Mouse (Mus musculus) CH12.LX (cell line): ENCODE results near the gene Tnc. TPM values are rescaled to one million over a fixed set of nuclear protein-coding genes. Genes with fewer than 3 reads are reported as not detected.

Experiments
- DNase-seq: peaks from one replicate; pipeline ENCODE4 v3.0.0-alpha.2; 2013; ENCODE audit errors: extremely low read depth
- H3K27ac ChIP-seq: 2 replicates; pipeline ENCODE4 v1.5.1; 2012; ENCODE audit warnings: low read depth, mild to moderate bottlenecking, control low read depth, moderate library complexity; ENCODE audit not compliant: insufficient read depth
- H3K27me3 ChIP-seq: replicated peaks from 2 replicates; pipeline ENCODE3; 2012; ENCODE audit warnings: inconsistent platforms
- H3K36me3 ChIP-seq, 2 experiments: replicated peaks in 1 of 2; 2 replicates each; pipeline versions ENCODE3 to v1.6.1; 2012; ENCODE audit warnings: inconsistent platforms in 1 of 2, low read length in 1 of 2, mild to moderate bottlenecking in 1 of 2, mixed read lengths in 1 of 2, moderate library complexity in 1 of 2; ENCODE audit not compliant: control insufficient read depth in 1 of 2, insufficient read depth in 1 of 2
- H3K4me1 ChIP-seq, 2 experiments: 2 replicates each; pipeline ENCODE4 v1.6.1; 2012; ENCODE audit warnings: inconsistent platforms in 1 of 2, moderate library complexity in 1 of 2; ENCODE audit not compliant: insufficient read depth in 2 of 2, control insufficient read depth in 1 of 2
- H3K4me2 ChIP-seq: 2 replicates; pipeline ENCODE4 v1.6.1; 2012; ENCODE audit warnings: low read depth, mild to moderate bottlenecking, control low read depth; ENCODE audit not compliant: poor library complexity, insufficient read depth, severe bottlenecking
- H3K4me3 ChIP-seq, 3 experiments: fragments of 150-350 bp in 1 of 3; sonication (generic) in 1 of 3; replicated peaks in 1 of 3; 2 replicates each; pipeline versions ENCODE3 to v1.5.1; 2011 to 2012; ENCODE audit warnings: low read depth in 2 of 3, low read length in 2 of 3, mild to moderate bottlenecking in 2 of 3, moderate library complexity in 2 of 3, control low read depth in 1 of 3, improper control_type of control experiment in 1 of 3, inconsistent platforms in 1 of 3, mixed read lengths in 1 of 3; ENCODE audit not compliant: poor library complexity in 1 of 3
- H3K79me2 ChIP-seq: replicated peaks from 2 replicates; pipeline ENCODE4 v1.6.1; 2012; ENCODE audit warnings: mild to moderate bottlenecking, moderate library complexity; ENCODE audit not compliant: control insufficient read depth, poor library complexity, insufficient read depth, severe bottlenecking; ENCODE audit errors: extremely low read depth
- H3K9ac ChIP-seq: 2 replicates; pipeline ENCODE4 v1.6.1; 2012; ENCODE audit warnings: low read depth, mild to moderate bottlenecking, control low read depth, moderate library complexity; ENCODE audit not compliant: insufficient read depth
- H3K9me3 ChIP-seq: replicated peaks from 2 replicates; pipeline ENCODE3; 2012; ENCODE audit warnings: low read length, inconsistent platforms, mixed read lengths
- BHLHE40 ChIP-seq: IDR thresholded peaks from 2 replicates; pipeline ENCODE4 v1.6.1; 2011; ENCODE audit warnings: mild to moderate bottlenecking, low read depth, low read length, improper control_type of control experiment
- CHD1 ChIP-seq: IDR thresholded peaks from 2 replicates; pipeline ENCODE4 v1.6.1; 2012; ENCODE audit warnings: low read depth, low read length, improper control_type of control experiment, inconsistent platforms
- CHD2 ChIP-seq: IDR thresholded peaks from 2 replicates; pipeline ENCODE4 v1.6.1; 2011; ENCODE audit warnings: low read length, improper control_type of control experiment
- CTCF ChIP-seq, 2 experiments: IDR thresholded peaks in 1 of 2; conservative IDR thresholded peaks in 1 of 2; 2 replicates each; pipeline ENCODE4 v1.5.1; 2011 to 2012; ENCODE audit warnings: low read depth in 2 of 2, low read length in 2 of 2, improper control_type of control experiment in 1 of 2, inconsistent platforms in 1 of 2, mild to moderate bottlenecking in 1 of 2, moderate library complexity in 1 of 2
- ELF1 ChIP-seq: IDR thresholded peaks from 2 replicates; pipeline ENCODE4 v1.6.1; 2014; ENCODE audit warnings: low read depth, mild to moderate bottlenecking, inconsistent platforms, low read length, improper control_type of control experiment
- ETS1 ChIP-seq: conservative IDR thresholded peaks from 2 replicates; pipeline ENCODE4 v1.6.1; 2012; ENCODE audit warnings: low read depth, mild to moderate bottlenecking, inconsistent platforms, low read length, improper control_type of control experiment, moderate library complexity
- GABPA ChIP-seq: IDR thresholded peaks from 2 replicates; pipeline ENCODE4 v1.6.1; 2012; ENCODE audit warnings: low read depth, low read length, improper control_type of control experiment, inconsistent platforms; ENCODE audit not compliant: insufficient replicate concordance
- HCFC1 ChIP-seq: IDR thresholded peaks from 2 replicates; pipeline ENCODE4 v1.6.1; 2012; ENCODE audit warnings: low read depth, mild to moderate bottlenecking, inconsistent platforms, low read length, improper control_type of control experiment
- JUND ChIP-seq: conservative IDR thresholded peaks from 2 replicates; pipeline ENCODE4 v1.6.1; 2011; ENCODE audit warnings: low read depth, low read length, improper control_type of control experiment
- KAT2A ChIP-seq: IDR thresholded peaks from 2 replicates; pipeline ENCODE4 v1.6.1; 2012; ENCODE audit warnings: low read length, improper control_type of control experiment, inconsistent platforms; ENCODE audit not compliant: insufficient replicate concordance
- MAX ChIP-seq: IDR thresholded peaks from 2 replicates; pipeline ENCODE4 v1.6.1; 2011; ENCODE audit warnings: low read length, improper control_type of control experiment
- MXI1 ChIP-seq: IDR thresholded peaks from 2 replicates; pipeline ENCODE4 v1.6.1; 2011; ENCODE audit warnings: mild to moderate bottlenecking, low read depth, low read length, improper control_type of control experiment
- NELFE ChIP-seq: IDR thresholded peaks from 2 replicates; pipeline ENCODE4 v1.6.1; 2011; ENCODE audit warnings: low read depth, low read length, improper control_type of control experiment
- NRF1 ChIP-seq: IDR thresholded peaks from 2 replicates; pipeline ENCODE4 v1.6.1; 2014; ENCODE audit warnings: low read depth, mild to moderate bottlenecking, inconsistent platforms, low read length, improper control_type of control experiment, moderate library complexity
- PAX5 ChIP-seq: IDR thresholded peaks from 2 replicates; pipeline ENCODE4 v1.6.1; 2012; ENCODE audit warnings: low read length, inconsistent platforms, mixed read lengths
- RAD21 ChIP-seq: IDR thresholded peaks from 2 replicates; pipeline ENCODE4 v1.6.1; 2011; ENCODE audit warnings: low read depth, mild to moderate bottlenecking, low read length, improper control_type of control experiment, moderate library complexity
- RCOR1 ChIP-seq: conservative IDR thresholded peaks from 2 replicates; pipeline ENCODE4 v1.6.1; 2012; ENCODE audit warnings: low read depth, mild to moderate bottlenecking, inconsistent platforms, low read length, improper control_type of control experiment
- SIN3A ChIP-seq: IDR thresholded peaks from 2 replicates; pipeline ENCODE4 v1.6.1; 2012; ENCODE audit warnings: low read length, improper control_type of control experiment, inconsistent platforms
- SMC3 ChIP-seq: IDR thresholded peaks from 2 replicates; pipeline ENCODE4 v1.6.1; 2011; ENCODE audit warnings: low read depth, low read length, improper control_type of control experiment
- TBP ChIP-seq: conservative IDR thresholded peaks from 2 replicates; pipeline ENCODE4 v1.6.1; 2011; ENCODE audit warnings: low read depth, low read length, improper control_type of control experiment
- TCF12 ChIP-seq: IDR thresholded peaks from 2 replicates; pipeline ENCODE4 v1.6.1; 2014; ENCODE audit warnings: low read depth, mild to moderate bottlenecking, inconsistent platforms, low read length, improper control_type of control experiment
- UBTF ChIP-seq: IDR thresholded peaks from 2 replicates; pipeline ENCODE4 v1.6.1; 2012; ENCODE audit warnings: low read depth, mild to moderate bottlenecking, inconsistent platforms, low read length, improper control_type of control experiment, moderate library complexity
- USF1 ChIP-seq: IDR thresholded peaks from 2 replicates; pipeline ENCODE4 v1.6.1; 2014; ENCODE audit warnings: low read depth, mild to moderate bottlenecking, inconsistent platforms, low read length, improper control_type of control experiment
- ZMIZ1 ChIP-seq: IDR thresholded peaks from 2 replicates; pipeline ENCODE4 v1.6.1; 2012; ENCODE audit warnings: low read depth, mild to moderate bottlenecking, inconsistent platforms, low read length, improper control_type of control experiment
- ZNF384 ChIP-seq: IDR thresholded peaks from 2 replicates; pipeline ENCODE4 v1.6.1; 2012; ENCODE audit warnings: low read depth, low read length, improper control_type of control experiment, inconsistent platforms
- dilution Hi-C: fragments of 300-500 bp; cut with MboI; formaldehyde crosslinking; loops from 2 replicates; pipeline ENCODE4 v1.14.3; 2020; ENCODE audit warnings: low sequenced_read_pairs; ENCODE audit not compliant: extremely low pct_unique_long_range_greater_than_20kb, extremely low pct_ligation_motif_present
- in situ Hi-C: fragments of 300-500 bp; cut with MboI; formaldehyde crosslinking; loops from 3 replicates; pipeline ENCODE4 v1.14.3; 2019; ENCODE audit warnings: low sequenced_read_pairs, low pct_ligation_motif_present, low pct_unique_long_range_greater_than_20kb, mixed read lengths
- polyA plus RNA-seq: library from polyadenylated mRNA; unstranded; fragments of >175 nt; gene quantifications from 2 replicates; pipeline ENCODE4 v1.2.1, GENCODE M21; 2012; ENCODE audit warnings: low read depth; ENCODE audit not compliant: insufficient read length
- total RNA-seq, 2 experiments: library from RNA; depleted of rRNA; stranded (reverse); fragments of 300-350 nt in 1 of 2; fragments of >200 nt in 1 of 2; gene quantifications; 2 replicates each; pipeline ENCODE4 v1.2.3; 2012 to 2014

Gene Tnc
- total and polyA plus RNA-seq, 3 experiments, result 0.13 to 1.2 TPM; not detected in 1

DNA sequence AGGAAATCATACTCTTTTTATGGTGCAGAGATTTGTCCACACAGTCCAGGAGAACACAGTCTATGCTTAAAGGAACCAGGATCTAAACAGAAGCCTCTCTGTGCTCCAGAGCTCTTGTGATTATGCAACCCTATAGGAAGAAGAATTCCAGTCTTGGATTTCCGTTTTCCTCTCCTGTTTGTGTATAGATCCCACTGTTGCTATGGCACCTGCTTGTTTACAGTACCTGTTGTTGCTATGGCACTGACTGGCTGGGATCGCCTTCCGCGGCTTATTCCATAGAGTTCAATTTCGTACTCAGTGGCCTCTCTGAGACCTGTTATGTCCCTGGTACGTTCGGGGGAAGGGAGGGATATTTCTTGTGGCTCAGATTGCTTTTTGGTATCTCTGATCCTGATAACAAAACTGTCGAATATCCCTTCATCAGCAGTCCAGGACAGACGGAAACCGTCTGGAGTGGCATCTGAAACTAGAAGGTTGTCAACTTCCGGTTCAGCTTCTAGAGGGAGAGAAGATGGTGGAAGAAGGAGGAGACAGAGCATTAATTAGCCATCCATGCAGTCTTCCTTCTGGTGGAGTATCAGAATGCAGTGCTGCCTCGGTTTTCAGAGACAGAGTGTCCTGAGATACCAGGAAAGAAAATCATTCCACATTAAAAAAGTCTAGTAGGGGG, 64.3 kb downstream of the Tnc start:
- Histone ChIP-seq H3K9me3 (no peaks in the 10 kb centered on the region), H3K4me3 (no peak overlapping the region), H3K4me2 (no peak overlapping the region), H3K27me3 (no peaks in the 10 kb centered on the region), H3K79me2 (no peaks in the 10 kb centered on the region), H3K36me3 (peaks cover 17 to 66% of the 10 kb centered on the region in 2 experiments), H3K4me1 (no peaks in the 10 kb centered on the region), H3K27ac (no peak overlapping the region), H3K9ac (no peak overlapping the region)
- TF ChIP-seq HCFC1 (no peak), USF1 (no peak), RCOR1 (no peak), ELF1 (no peak), CHD2 (no peak), KAT2A (no peak), PAX5 (no peak), MAX (no peak), RAD21 (no peak), TCF12 (no peak), SIN3A (no peak), ZMIZ1 (no peak), CHD1 (no peak), GABPA (no peak), NRF1 (no peak), UBTF (no peak), JUND (no peak), ETS1 (no peak)
- dilution Hi-C loops, result no loop called here
- in situ Hi-C loops, result no loop called here
- DNase-seq, result no peak

DNA sequence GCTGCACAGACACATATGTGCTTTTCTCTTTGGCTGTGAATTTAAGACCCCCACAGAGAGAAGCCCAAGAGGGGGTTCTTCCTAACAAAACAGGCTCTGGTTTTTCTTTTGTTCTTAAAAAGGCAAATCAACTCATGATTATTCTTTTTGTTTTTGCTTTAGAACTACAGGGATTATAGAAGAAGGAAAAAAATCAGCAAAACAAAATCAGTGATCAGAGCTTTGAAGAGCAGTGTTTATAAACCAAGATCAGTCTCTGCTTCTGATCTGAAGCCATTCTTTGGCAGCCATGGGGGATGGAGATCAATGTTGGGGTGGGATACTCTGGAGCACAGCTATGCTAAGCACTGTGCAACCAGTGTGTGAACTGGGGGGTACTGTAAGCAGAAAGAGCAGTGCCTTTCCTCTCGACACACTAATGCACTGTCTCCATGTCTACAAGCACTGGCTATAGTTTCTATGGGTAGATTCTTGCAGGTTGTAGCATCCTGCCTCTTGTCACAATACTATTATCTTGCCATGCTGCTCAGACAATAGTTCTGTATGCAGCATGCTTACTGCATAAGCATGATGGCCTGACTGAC, 66.5 kb downstream of the Tnc start:
- TF ChIP-seq RAD21 (no peak), SMC3 (no peak), ELF1 (no peak), TBP (no peak), CTCF (conservative IDR thresholded peaks at IDR 0.05 in 1 of 2, IDR thresholded peaks at IDR 0.05 in 1 of 2; ENCODE audit: low read depth in 2 of 2, low read length in 2 of 2) (no peak), NELFE (no peak), RCOR1 (no peak), ZNF384 (no peak), HCFC1 (no peak), MXI1 (no peak), BHLHE40 (no peak)
- no peaks in the 10 kb centered on the region for H3K4me1 ChIP-seq
- no peak overlapping the region for H3K4me2 ChIP-seq
- H3K9ac ChIP-seq, result no peak overlapping the region
- H3K79me2 ChIP-seq, result no peaks in the 10 kb centered on the region
- no peaks in the 10 kb centered on the region for H3K9me3 ChIP-seq
- no peak overlapping the region for H3K27ac ChIP-seq
- no peak overlapping the region for H3K4me3 ChIP-seq
- no peak for DNase-seq
- peaks cover 25 to 77% of the 10 kb centered on the region in 2 experiments for H3K36me3 ChIP-seq
- in situ Hi-C loops, result no loop called here
- dilution Hi-C loops, result no loop called here
- no peaks in the 10 kb centered on the region for H3K27me3 ChIP-seq
